Mouse (Mus musculus) CH12.LX (cell line): Measurements from ENCODE around the gene Sbf2. TPM values are rescaled to one million over a fixed set of nuclear protein-coding genes. Genes with fewer than 3 reads are reported as not detected.

Source experiments
- DNase-seq: peaks from one replicate; pipeline ENCODE4 v3.0.0-alpha.2; 2013; ENCODE audit errors: extremely low read depth
- H3K27ac ChIP-seq: 2 replicates; pipeline ENCODE4 v1.5.1; 2012; ENCODE audit warnings: low read depth, mild to moderate bottlenecking, control low read depth, moderate library complexity; ENCODE audit not compliant: insufficient read depth
- H3K27me3 ChIP-seq: replicated peaks from 2 replicates; pipeline ENCODE3; 2012; ENCODE audit warnings: inconsistent platforms
- H3K36me3 ChIP-seq, 2 experiments: replicated peaks in 1 of 2; 2 replicates each; pipeline versions ENCODE3 to v1.6.1; 2012; ENCODE audit warnings: inconsistent platforms in 1 of 2, low read length in 1 of 2, mild to moderate bottlenecking in 1 of 2, mixed read lengths in 1 of 2, moderate library complexity in 1 of 2; ENCODE audit not compliant: control insufficient read depth in 1 of 2, insufficient read depth in 1 of 2
- H3K4me1 ChIP-seq, 2 experiments: 2 replicates each; pipeline ENCODE4 v1.6.1; 2012; ENCODE audit warnings: inconsistent platforms in 1 of 2, moderate library complexity in 1 of 2; ENCODE audit not compliant: insufficient read depth in 2 of 2, control insufficient read depth in 1 of 2
- H3K4me2 ChIP-seq: 2 replicates; pipeline ENCODE4 v1.6.1; 2012; ENCODE audit warnings: low read depth, mild to moderate bottlenecking, control low read depth; ENCODE audit not compliant: poor library complexity, insufficient read depth, severe bottlenecking
- H3K4me3 ChIP-seq, 3 experiments: fragments of 150-350 bp in 1 of 3; sonication (generic) in 1 of 3; replicated peaks in 1 of 3; 2 replicates each; pipeline versions ENCODE3 to v1.5.1; 2011 to 2012; ENCODE audit warnings: low read depth in 2 of 3, low read length in 2 of 3, mild to moderate bottlenecking in 2 of 3, moderate library complexity in 2 of 3, control low read depth in 1 of 3, improper control_type of control experiment in 1 of 3, inconsistent platforms in 1 of 3, mixed read lengths in 1 of 3; ENCODE audit not compliant: poor library complexity in 1 of 3
- H3K79me2 ChIP-seq: replicated peaks from 2 replicates; pipeline ENCODE4 v1.6.1; 2012; ENCODE audit warnings: mild to moderate bottlenecking, moderate library complexity; ENCODE audit not compliant: control insufficient read depth, poor library complexity, insufficient read depth, severe bottlenecking; ENCODE audit errors: extremely low read depth
- H3K9ac ChIP-seq: 2 replicates; pipeline ENCODE4 v1.6.1; 2012; ENCODE audit warnings: low read depth, mild to moderate bottlenecking, control low read depth, moderate library complexity; ENCODE audit not compliant: insufficient read depth
- H3K9me3 ChIP-seq: replicated peaks from 2 replicates; pipeline ENCODE3; 2012; ENCODE audit warnings: low read length, inconsistent platforms, mixed read lengths
- CHD2 ChIP-seq: IDR thresholded peaks from 2 replicates; pipeline ENCODE4 v1.6.1; 2011; ENCODE audit warnings: low read length, improper control_type of control experiment
- CTCF ChIP-seq, 2 experiments: IDR thresholded peaks in 1 of 2; conservative IDR thresholded peaks in 1 of 2; 2 replicates each; pipeline ENCODE4 v1.5.1; 2011 to 2012; ENCODE audit warnings: low read depth in 2 of 2, low read length in 2 of 2, improper control_type of control experiment in 1 of 2, inconsistent platforms in 1 of 2, mild to moderate bottlenecking in 1 of 2, moderate library complexity in 1 of 2
- JUN ChIP-seq: IDR thresholded peaks from 2 replicates; pipeline ENCODE4 v1.6.1; 2011; ENCODE audit warnings: low read depth, mild to moderate bottlenecking, low read length, improper control_type of control experiment, moderate library complexity; ENCODE audit not compliant: insufficient read depth
- MAX ChIP-seq: IDR thresholded peaks from 2 replicates; pipeline ENCODE4 v1.6.1; 2011; ENCODE audit warnings: low read length, improper control_type of control experiment
- MYC ChIP-seq: IDR thresholded peaks from 2 replicates; pipeline ENCODE4 v1.6.1; 2011; ENCODE audit warnings: low read depth, mild to moderate bottlenecking, improper control_type of control experiment, low read length
- PAX5 ChIP-seq: IDR thresholded peaks from 2 replicates; pipeline ENCODE4 v1.6.1; 2012; ENCODE audit warnings: low read length, inconsistent platforms, mixed read lengths
- POLR2A ChIP-seq: IDR thresholded peaks from 2 replicates; pipeline ENCODE4 v1.6.1; 2011; ENCODE audit warnings: low read depth, mild to moderate bottlenecking, improper control_type of control experiment, low read length
- SMC3 ChIP-seq: IDR thresholded peaks from 2 replicates; pipeline ENCODE4 v1.6.1; 2011; ENCODE audit warnings: low read depth, low read length, improper control_type of control experiment
- UBTF ChIP-seq: IDR thresholded peaks from 2 replicates; pipeline ENCODE4 v1.6.1; 2012; ENCODE audit warnings: low read depth, mild to moderate bottlenecking, inconsistent platforms, low read length, improper control_type of control experiment, moderate library complexity
- USF2 ChIP-seq: conservative IDR thresholded peaks from 2 replicates; pipeline ENCODE4 v1.6.1; 2011; ENCODE audit warnings: low read depth, low read length, improper control_type of control experiment
- ZKSCAN1 ChIP-seq: IDR thresholded peaks from 2 replicates; pipeline ENCODE4 v1.6.1; 2012; ENCODE audit warnings: low read depth, inconsistent platforms, low read length, improper control_type of control experiment, borderline replicate concordance
- ZMIZ1 ChIP-seq: IDR thresholded peaks from 2 replicates; pipeline ENCODE4 v1.6.1; 2012; ENCODE audit warnings: low read depth, mild to moderate bottlenecking, inconsistent platforms, low read length, improper control_type of control experiment
- dilution Hi-C: fragments of 300-500 bp; cut with MboI; formaldehyde crosslinking; loops from 2 replicates; pipeline ENCODE4 v1.14.3; 2020; ENCODE audit warnings: low sequenced_read_pairs; ENCODE audit not compliant: extremely low pct_unique_long_range_greater_than_20kb, extremely low pct_ligation_motif_present
- in situ Hi-C: fragments of 300-500 bp; cut with MboI; formaldehyde crosslinking; loops from 3 replicates; pipeline ENCODE4 v1.14.3; 2019; ENCODE audit warnings: low sequenced_read_pairs, low pct_ligation_motif_present, low pct_unique_long_range_greater_than_20kb, mixed read lengths
- polyA plus RNA-seq: library from polyadenylated mRNA; unstranded; fragments of >175 nt; gene quantifications from 2 replicates; pipeline ENCODE4 v1.2.1, GENCODE M21; 2012; ENCODE audit warnings: low read depth; ENCODE audit not compliant: insufficient read length
- total RNA-seq, 2 experiments: library from RNA; depleted of rRNA; stranded (reverse); fragments of 300-350 nt in 1 of 2; fragments of >200 nt in 1 of 2; gene quantifications; 2 replicates each; pipeline ENCODE4 v1.2.3; 2012 to 2014

Gene Sbf2
- total and polyA plus RNA-seq, 3 experiments: 9.5 to 21.5 (median 11.4) TPM

- Histone ChIP-seq H3K4me2 (no peak overlapping the region), H3K27me3 (no peaks in the 10 kb centered on the region), H3K4me3 (no peak overlapping the region), H3K9ac (no peak overlapping the region), H3K4me1 (no peaks in the 10 kb centered on the region), H3K27ac (no peak overlapping the region), H3K79me2 (no peaks in the 10 kb centered on the region), H3K9me3 (no peaks in the 10 kb centered on the region)
- dilution Hi-C loops: no loop called here
- no peak for DNase-seq
- no peak for TF ChIP-seq ZMIZ1
- TF ChIP-seq UBTF: no peak
- no peak for TF ChIP-seq USF2
- no peak for TF ChIP-seq JUN
- no peak for TF ChIP-seq MYC
- TF ChIP-seq, all 38 proteins: peak for 0
- no peaks in the 10 kb centered on the region for H3K36me3 ChIP-seq
- in situ Hi-C loops: no loop called here
Measured at GRCm38 (mm10) chr7:110485051-110485450, 129.7 kb downstream of the Sbf2 start.

- no peaks in the 10 kb centered on the region for H3K27me3 ChIP-seq
- no peaks in the 10 kb centered on the region for H3K79me2 ChIP-seq
- DNase-seq: no peak
- H3K4me1 ChIP-seq: peaks cover 0 to 19% of the 10 kb centered on the region in 2 experiments; a peak in 2 of 4 replicates
- TF ChIP-seq MAX (no peak), UBTF (no peak), POLR2A (no peak), CTCF (conservative IDR thresholded peaks at IDR 0.05 in 1 of 2, IDR thresholded peaks at IDR 0.05 in 1 of 2; ENCODE audit: low read depth in 2 of 2, low read length in 2 of 2) (no peak), CHD2 (no peak), ZKSCAN1 (no peak), SMC3 (no peak)
- dilution Hi-C loops: no loop called here
- H3K27ac ChIP-seq: no peak overlapping the region
- H3K4me2 ChIP-seq: no peak overlapping the region
- no peaks in the 10 kb centered on the region for H3K9me3 ChIP-seq
- in situ Hi-C loops: no loop called here
- no peak overlapping the region for H3K9ac ChIP-seq
- H3K36me3 ChIP-seq: no peaks in the 10 kb centered on the region
- H3K4me3 ChIP-seq: no peak overlapping the region
Measured at GRCm38 (mm10) chr7:110470987-110471386, 143.7 kb downstream of the Sbf2 start.

- Histone ChIP-seq H3K36me3 (peaks cover 0 to 5% of the 10 kb centered on the region in 2 experiments), H3K9me3 (no peaks in the 10 kb centered on the region), H3K27ac (no peak overlapping the region), H3K4me3 (no peak overlapping the region), H3K79me2 (no peaks in the 10 kb centered on the region), H3K9ac (no peak overlapping the region), H3K27me3 (no peaks in the 10 kb centered on the region), H3K4me1 (peaks cover 0 to 11% of the 10 kb centered on the region in 2 experiments; a peak in 2 of 4 replicates), H3K4me2 (no peak overlapping the region)
- no peak for DNase-seq
- dilution Hi-C loops: no loop called here
- TF ChIP-seq POLR2A (no peak), CTCF (conservative IDR thresholded peaks at IDR 0.05 in 1 of 2, IDR thresholded peaks at IDR 0.05 in 1 of 2; ENCODE audit: low read depth in 2 of 2, low read length in 2 of 2) (no peak), PAX5 (no peak)
- in situ Hi-C loops: no loop called here
Measured at GRCm38 (mm10) chr7:110463471-110463870, 151.3 kb downstream of the Sbf2 start.
